Mouse (Mus musculus): Measurements from ENCODE around the gene Ccin. TPM values are rescaled to one million over a fixed set of nuclear protein-coding genes. Genes with fewer than 3 reads are reported as not detected.

The Ccin gene
- polyA plus RNA-seq, 1 experiment, result 323 TPM

DNA sequence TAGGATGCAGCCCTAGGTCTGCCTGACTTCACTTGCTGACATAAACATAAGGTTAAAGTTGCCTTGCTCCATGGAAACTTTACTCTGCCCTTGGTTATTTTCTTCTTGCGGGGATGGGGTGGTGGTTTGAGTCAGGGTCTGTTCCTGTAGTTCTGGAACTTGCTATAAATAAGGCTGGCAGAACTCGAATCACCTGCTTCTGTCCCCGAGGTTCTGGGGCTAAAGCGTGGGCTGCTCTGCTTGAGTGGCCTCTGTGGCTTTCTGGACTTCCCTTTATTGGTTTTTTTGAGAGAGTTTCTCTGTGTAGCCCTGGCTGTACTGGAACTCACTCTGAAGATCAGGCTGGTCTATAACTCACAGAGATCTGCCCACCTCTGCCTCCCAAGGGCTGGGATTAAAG, 32.8 kb downstream of the Ccin start:
- Histone ChIP-seq H3K36me3 (ENCODE audit: control insufficient read depth, insufficient read depth, low read length) (no peaks in the 10 kb centered on the region; the same call in 1 of the 2 replicates), H3K4me1 (ENCODE audit: control insufficient read depth, insufficient read depth, low read length) (peaks cover 10% of the 10 kb centered on the region), H3K27me3 (ENCODE audit: control insufficient read depth, insufficient read depth, low read length) (no peaks in the 10 kb centered on the region), H3K4me3 (ENCODE audit: control insufficient read depth, low read depth, low read length) (no peak overlapping the region), H3K27ac (ENCODE audit: control insufficient read depth, insufficient read depth, low read depth, low read length) (no peak overlapping the region)
- TF ChIP-seq CTCF (IDR thresholded peaks at IDR 0.05; ENCODE audit: control insufficient read depth, insufficient read depth, insufficient replicate concordance, low read depth, low read length) (no peak), POLR2A (IDR thresholded peaks at IDR 0.05; ENCODE audit: control insufficient read depth, low read depth, low read length) (no peak)

DNA sequence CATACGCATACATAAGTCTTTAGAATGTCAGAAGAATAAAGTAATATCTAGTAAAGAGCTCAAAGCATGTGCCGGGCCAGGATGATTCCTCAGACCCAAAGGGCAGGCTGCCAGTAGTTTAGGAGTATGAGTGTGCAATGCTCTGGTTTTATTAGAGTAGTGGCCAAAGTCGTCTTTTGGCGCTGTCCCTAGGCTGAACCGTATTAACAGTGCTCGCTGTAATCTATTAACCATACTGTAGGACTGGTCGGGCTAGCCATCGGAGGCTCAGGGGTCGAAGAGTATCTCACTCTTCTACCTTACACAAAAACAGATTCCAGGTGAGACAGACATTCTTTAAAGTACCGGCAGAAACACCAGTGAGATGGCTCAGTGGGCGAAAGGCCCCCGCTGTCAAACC, 33.5 kb downstream of the Ccin start:
- peaks cover 10% of the 10 kb centered on the region for H3K4me1 ChIP-seq (ENCODE audit: control insufficient read depth, insufficient read depth, low read length)
- H3K27ac ChIP-seq (ENCODE audit: control insufficient read depth, insufficient read depth, low read depth, low read length), result no peak overlapping the region
- TF ChIP-seq CTCF (IDR thresholded peaks at IDR 0.05; ENCODE audit: control insufficient read depth, insufficient read depth, insufficient replicate concordance, low read depth, low read length), result no peak
- TF ChIP-seq POLR2A (IDR thresholded peaks at IDR 0.05; ENCODE audit: control insufficient read depth, low read depth, low read length), result no peak
- H3K4me3 ChIP-seq (ENCODE audit: control insufficient read depth, low read depth, low read length), result no peak overlapping the region
- no peaks in the 10 kb centered on the region for H3K27me3 ChIP-seq (ENCODE audit: control insufficient read depth, insufficient read depth, low read length)
- no peaks in the 10 kb centered on the region; the same call in 1 of the 2 replicates for H3K36me3 ChIP-seq (ENCODE audit: control insufficient read depth, insufficient read depth, low read length)

DNA sequence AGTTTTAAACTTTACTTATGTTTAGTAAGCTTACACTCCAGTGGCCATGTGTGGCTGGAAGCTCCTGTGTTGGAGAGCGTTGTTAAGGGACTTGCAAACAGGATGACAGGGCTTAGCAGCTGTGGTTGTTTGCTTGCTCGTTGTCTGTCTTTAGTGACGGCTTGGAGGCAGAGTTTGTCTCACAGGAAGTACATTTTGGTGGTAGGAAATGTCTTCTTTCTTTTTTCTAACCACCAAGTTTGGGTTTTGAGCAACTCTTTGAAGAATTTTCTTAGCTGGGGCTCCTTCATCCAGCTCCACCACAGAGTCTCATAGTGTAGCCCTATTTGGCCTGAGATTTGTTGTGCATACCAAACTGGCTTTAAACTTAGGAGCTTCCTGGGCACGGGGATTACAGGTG, 39.0 kb downstream of the Ccin start:
- H3K27me3 ChIP-seq (ENCODE audit: control insufficient read depth, insufficient read depth, low read length), result no peaks in the 10 kb centered on the region
- no peak for TF ChIP-seq CTCF (IDR thresholded peaks at IDR 0.05; ENCODE audit: control insufficient read depth, insufficient read depth, insufficient replicate concordance, low read depth, low read length)
- no peak for TF ChIP-seq POLR2A (IDR thresholded peaks at IDR 0.05; ENCODE audit: control insufficient read depth, low read depth, low read length)
- H3K36me3 ChIP-seq (ENCODE audit: control insufficient read depth, insufficient read depth, low read length), result peaks cover 1% of the 10 kb centered on the region

GRCm38 (mm10) chr4:44022766-44023165, 39.5 kb downstream of the Ccin start:
- Histone ChIP-seq H3K36me3 (ENCODE audit: control insufficient read depth, insufficient read depth, low read length) (peaks cover 1% of the 10 kb centered on the region), H3K27me3 (ENCODE audit: control insufficient read depth, insufficient read depth, low read length) (no peaks in the 10 kb centered on the region)

More for the DNA sequence above, 39.0 kb downstream of the Ccin start:
- no peaks in the 10 kb centered on the region for H3K4me1 ChIP-seq (ENCODE audit: control insufficient read depth, insufficient read depth, low read length)
- no peak overlapping the region for H3K27ac ChIP-seq (ENCODE audit: control insufficient read depth, insufficient read depth, low read depth, low read length)
- no peak overlapping the region for H3K4me3 ChIP-seq (ENCODE audit: control insufficient read depth, low read depth, low read length)

GRCm38 (mm10) chr4:44023681-44024080, 40.4 kb downstream of the Ccin start:
- TF ChIP-seq POLR2A (IDR thresholded peaks at IDR 0.05; ENCODE audit: control insufficient read depth, low read depth, low read length) (no peak), CTCF (IDR thresholded peaks at IDR 0.05; ENCODE audit: control insufficient read depth, insufficient read depth, insufficient replicate concordance, low read depth, low read length) (no peak)
- H3K27ac ChIP-seq (ENCODE audit: control insufficient read depth, insufficient read depth, low read depth, low read length), result no peak overlapping the region
- peaks cover 1% of the 10 kb centered on the region for H3K36me3 ChIP-seq (ENCODE audit: control insufficient read depth, insufficient read depth, low read length)
- H3K27me3 ChIP-seq (ENCODE audit: control insufficient read depth, insufficient read depth, low read length), result no peaks in the 10 kb centered on the region
- no peaks in the 10 kb centered on the region for H3K4me1 ChIP-seq (ENCODE audit: control insufficient read depth, insufficient read depth, low read length)
- no peak overlapping the region for H3K4me3 ChIP-seq (ENCODE audit: control insufficient read depth, low read depth, low read length)

More at GRCm38 (mm10) chr4:44022766-44023165, 39.5 kb downstream of the Ccin start:
- Histone ChIP-seq H3K27ac (ENCODE audit: control insufficient read depth, insufficient read depth, low read depth, low read length) (no peak overlapping the region), H3K4me3 (ENCODE audit: control insufficient read depth, low read depth, low read length) (no peak overlapping the region), H3K4me1 (ENCODE audit: control insufficient read depth, insufficient read depth, low read length) (no peaks in the 10 kb centered on the region)
- TF ChIP-seq POLR2A (IDR thresholded peaks at IDR 0.05; ENCODE audit: control insufficient read depth, low read depth, low read length) (no peak), CTCF (IDR thresholded peaks at IDR 0.05; ENCODE audit: control insufficient read depth, insufficient read depth, insufficient replicate concordance, low read depth, low read length) (no peak)

GRCm38 (mm10) chr4:44024241-44024640, 41.0 kb downstream of the Ccin start:
- Histone ChIP-seq H3K4me1 (ENCODE audit: control insufficient read depth, insufficient read depth, low read length) (no peaks in the 10 kb centered on the region), H3K4me3 (ENCODE audit: control insufficient read depth, low read depth, low read length) (no peak overlapping the region), H3K27me3 (ENCODE audit: control insufficient read depth, insufficient read depth, low read length) (no peaks in the 10 kb centered on the region), H3K36me3 (ENCODE audit: control insufficient read depth, insufficient read depth, low read length) (peaks cover 1% of the 10 kb centered on the region), H3K27ac (ENCODE audit: control insufficient read depth, insufficient read depth, low read depth, low read length) (no peak overlapping the region)
- TF ChIP-seq POLR2A (IDR thresholded peaks at IDR 0.05; ENCODE audit: control insufficient read depth, low read depth, low read length) (no peak), CTCF (IDR thresholded peaks at IDR 0.05; ENCODE audit: control insufficient read depth, insufficient read depth, insufficient replicate concordance, low read depth, low read length) (no peak)

DNA sequence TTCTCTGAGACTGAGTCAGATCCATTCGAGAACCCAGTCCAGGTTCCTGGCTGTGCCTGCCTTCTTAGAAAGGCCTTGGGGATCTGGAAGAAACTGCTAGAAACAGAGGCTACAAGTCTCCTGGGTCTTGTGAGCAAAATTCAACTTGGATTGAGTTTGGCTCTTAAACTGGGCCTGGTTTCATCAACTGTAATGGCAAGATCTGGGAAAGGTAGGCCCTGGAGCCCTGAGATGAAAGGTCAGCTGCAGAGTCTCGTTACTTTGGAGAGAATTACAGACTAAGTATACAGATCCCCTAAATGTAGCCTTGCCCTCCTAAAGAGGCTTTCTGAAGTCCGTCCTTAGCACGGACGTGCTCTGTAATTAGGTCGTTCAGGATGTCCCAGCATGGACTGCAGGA, 42.3 kb downstream of the Ccin start:
- no peaks in the 10 kb centered on the region for H3K27me3 ChIP-seq (ENCODE audit: control insufficient read depth, insufficient read depth, low read length)
- no peak overlapping the region for H3K27ac ChIP-seq (ENCODE audit: control insufficient read depth, insufficient read depth, low read depth, low read length)
- no peak for TF ChIP-seq POLR2A (IDR thresholded peaks at IDR 0.05; ENCODE audit: control insufficient read depth, low read depth, low read length)
- TF ChIP-seq CTCF (IDR thresholded peaks at IDR 0.05; ENCODE audit: control insufficient read depth, insufficient read depth, insufficient replicate concordance, low read depth, low read length), result no peak
- H3K36me3 ChIP-seq (ENCODE audit: control insufficient read depth, insufficient read depth, low read length), result peaks cover 1% of the 10 kb centered on the region
- no peak overlapping the region for H3K4me3 ChIP-seq (ENCODE audit: control insufficient read depth, low read depth, low read length)
- H3K4me1 ChIP-seq (ENCODE audit: control insufficient read depth, insufficient read depth, low read length), result no peaks in the 10 kb centered on the region
